Mouse (Mus musculus): ENCODE data around the gene Pygo1.

DNA sequence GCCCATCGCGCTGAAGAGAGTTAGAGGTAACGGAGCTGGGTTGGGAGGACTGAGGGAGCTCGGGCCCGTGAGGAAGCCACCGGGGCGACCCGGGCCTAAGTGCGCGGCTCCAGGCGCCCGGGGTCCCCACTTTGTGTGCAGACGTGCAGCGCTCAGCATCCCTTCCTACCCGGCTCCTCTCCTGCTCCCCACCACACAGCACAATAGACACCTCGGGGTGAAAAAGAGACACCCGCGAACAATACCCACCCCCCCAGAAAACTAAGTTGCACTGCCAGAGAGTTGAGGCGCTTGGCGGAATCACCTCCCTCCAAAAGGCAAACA lies 452 bp downstream of the Pygo1 start:
- no peak for TF ChIP-seq CTCF (IDR thresholded peaks at IDR 0.05; ENCODE audit: low read depth, low read length)
- TF ChIP-seq POLR2A (IDR thresholded peaks at IDR 0.05; ENCODE audit: borderline replicate concordance, low read depth, low read length), result no peak

Measured in bone marrow macrophage, adult 2 months (primary cell).